Comparison of ENCODE assay signal across 9 mouse cellular contexts in genomic region chr4:104665553-104665952, GRCm38 (mm10).
DNase-seq lines count a peak whose midpoint lies in the region; ATAC-seq lines count a peak whose summit lies in the region.
"Had no signal": no experiment of that assay in that cellular context is flagged by ENCODE, and none has a peak within 500 bp of the region (broad histone marks: within the 10 kb centered on the region; RNA-seq: fewer than 3 reads in every experiment).

No protein-coding gene starts in this region.

- peak; percentile 61 for DNase-seq in cerebellum, adult 9-10 months
- DNase-seq in ovary, postnatal 10 days (ENCODE audit: low spot score): peak; percentile 6
- DNase-seq in ovary, adult 18-20 months (ENCODE audit: low spot score): no peak
- peak; percentile 67 for DNase-seq in heart, postnatal 4 days
- peak; percentile 62 for DNase-seq in lung, postnatal 10 days
- DNase-seq: liver, embryonic 13.5 days had no signal

- ATAC-seq in cerebellum, adult (ENCODE audit: insufficient number of reproducible peaks, low FRiP score, low TSS enrichment): no peak
- peak; percentile 50; the same call in 1 of the 2 replicates for ATAC-seq in common myeloid progenitor, adult 5-6 weeks (replicated peaks; ENCODE audit: low read depth, poor library complexity, severe bottlenecking)
- no peak for ATAC-seq in megakaryocyte, adult 5-6 weeks (ENCODE audit: poor library complexity, severe bottlenecking)
